Mouse (Mus musculus): Measurements from ENCODE around the gene Specc1. TPM values are rescaled to one million over a fixed set of nuclear protein-coding genes. Genes with fewer than 3 reads are reported as not detected.
A peak's percentile ranks its signal among the peaks of the same experiment; 100 is the strongest.

Specc1 gene
- polyA plus RNA-seq, 1 experiment from 2014 or later: 10.9 TPM

DNA sequence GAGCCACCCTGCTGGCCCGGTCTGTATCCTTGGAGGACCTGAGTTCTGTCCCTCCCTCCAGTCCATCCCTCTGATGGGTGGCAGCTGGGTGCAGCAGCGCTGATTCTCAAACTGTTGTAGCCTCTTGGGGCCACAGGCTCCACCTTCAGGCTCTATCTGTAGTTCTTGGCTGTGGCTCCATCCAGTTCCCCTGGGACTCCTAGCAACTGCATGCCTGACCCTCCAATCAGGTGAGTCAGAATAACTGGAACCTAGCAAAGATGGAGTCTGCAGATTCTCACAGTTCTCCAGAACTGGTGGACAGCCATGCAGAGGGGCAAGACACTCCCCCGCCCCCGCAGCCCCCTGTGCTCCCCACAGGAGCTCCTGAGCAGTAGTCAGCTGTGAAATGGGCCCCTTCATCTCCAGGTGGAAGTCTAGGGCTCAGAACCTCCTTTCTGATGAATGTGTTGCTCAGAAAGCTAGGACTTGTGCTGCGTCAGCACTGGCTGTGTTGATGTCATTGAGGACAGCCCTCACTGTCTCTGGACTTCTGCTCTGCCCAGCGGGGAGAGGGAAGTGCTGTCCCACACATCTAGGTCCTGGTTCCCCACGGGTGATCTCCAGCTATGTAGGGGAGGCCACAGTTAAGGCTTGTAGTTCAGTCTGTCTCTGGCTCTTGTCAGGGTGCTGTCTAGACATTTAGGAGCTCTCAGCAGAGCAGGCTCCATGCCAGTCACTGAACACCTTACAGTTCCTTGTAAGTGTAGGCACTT is 264.4 kb downstream of the Specc1 start:
- Histone ChIP-seq H3K27me3 (replicated peaks) (no peaks in the 10 kb centered on the region), H3K9me3 (no peaks in the 10 kb centered on the region), H3K4me3 (replicated peaks) (no peak overlapping the region), H3K4me2 (replicated peaks) (no peak overlapping the region), H3K36me3 (no peaks in the 10 kb centered on the region), H3K4me1 (replicated peaks) (0 out of 2 replicates have a peak, but pooled peaks cover 5% of the 10 kb centered on the region), H3K9ac (no peak overlapping the region), H3K27ac (no peak overlapping the region)
- WGBS: 68% methylated on average over 7 of the region's 7 CpGs
- ATAC-seq: peak; percentile 18; the same call in 1 of the 2 replicates

DNA sequence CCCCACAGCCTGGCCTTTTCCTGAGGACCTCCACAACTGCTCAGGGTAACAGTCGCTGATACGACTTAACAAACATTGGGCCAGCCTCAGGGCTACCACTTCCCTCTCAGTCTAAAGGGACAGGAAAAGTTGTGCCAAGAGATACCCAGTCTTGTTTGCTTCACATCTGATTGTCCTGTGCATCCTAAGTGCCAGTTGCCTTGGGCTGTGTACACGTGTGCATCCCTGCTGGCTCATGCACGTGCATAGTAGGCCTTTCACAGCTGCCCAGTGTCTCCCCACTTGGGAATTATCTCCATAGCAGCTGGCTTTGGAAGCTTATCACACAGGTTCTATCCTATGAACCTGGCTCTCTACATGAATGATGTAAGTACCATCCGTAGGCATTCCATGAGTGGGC is 266.9 kb downstream of the Specc1 start:
- Histone ChIP-seq H3K27me3 (replicated peaks) (no peaks in the 10 kb centered on the region), H3K36me3 (no peaks in the 10 kb centered on the region), H3K4me3 (replicated peaks) (no peak overlapping the region), H3K4me2 (replicated peaks) (no peak overlapping the region), H3K9ac (no peak overlapping the region), H3K4me1 (replicated peaks) (0 out of 2 replicates have a peak, but pooled peaks cover 3% of the 10 kb centered on the region), H3K27ac (no peak overlapping the region), H3K9me3 (no peaks in the 10 kb centered on the region)
- WGBS: 87% methylated on average over 5 of the region's 5 CpGs
- ATAC-seq: no peak

DNA sequence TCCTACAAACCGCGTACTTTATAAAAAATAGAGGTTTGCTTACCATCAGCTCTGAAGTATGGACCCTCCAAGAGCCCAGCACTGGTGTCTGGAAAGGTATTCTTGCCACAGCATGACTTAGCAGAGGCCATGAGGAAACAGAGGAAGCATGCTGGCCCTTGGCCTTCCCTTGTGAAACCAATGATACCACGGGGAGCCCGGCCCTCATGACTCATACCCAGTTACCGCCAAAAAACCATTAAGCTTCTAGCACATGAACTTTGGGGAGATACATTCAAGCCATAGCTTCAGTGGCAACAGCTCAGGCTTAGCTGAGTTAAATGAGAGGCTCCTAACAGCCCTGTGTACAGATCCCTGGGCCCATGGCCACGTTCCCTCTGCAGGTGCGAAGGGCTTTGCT is 267.4 kb downstream of the Specc1 start:
- WGBS: 92% methylated on average over 7 of the region's 7 CpGs
- H3K4me1 ChIP-seq (replicated peaks): 0 out of 2 replicates have a peak, but pooled peaks cover 3% of the 10 kb centered on the region
- no peak overlapping the region for H3K9ac ChIP-seq
- H3K4me2 ChIP-seq (replicated peaks): no peak overlapping the region
- ATAC-seq: peak; percentile 28; the same call in 1 of the 2 replicates
- H3K27me3 ChIP-seq (replicated peaks): no peaks in the 10 kb centered on the region
- H3K4me3 ChIP-seq (replicated peaks): no peak overlapping the region
- no peaks in the 10 kb centered on the region for H3K9me3 ChIP-seq
- H3K36me3 ChIP-seq: no peaks in the 10 kb centered on the region
- no peak overlapping the region for H3K27ac ChIP-seq

DNA sequence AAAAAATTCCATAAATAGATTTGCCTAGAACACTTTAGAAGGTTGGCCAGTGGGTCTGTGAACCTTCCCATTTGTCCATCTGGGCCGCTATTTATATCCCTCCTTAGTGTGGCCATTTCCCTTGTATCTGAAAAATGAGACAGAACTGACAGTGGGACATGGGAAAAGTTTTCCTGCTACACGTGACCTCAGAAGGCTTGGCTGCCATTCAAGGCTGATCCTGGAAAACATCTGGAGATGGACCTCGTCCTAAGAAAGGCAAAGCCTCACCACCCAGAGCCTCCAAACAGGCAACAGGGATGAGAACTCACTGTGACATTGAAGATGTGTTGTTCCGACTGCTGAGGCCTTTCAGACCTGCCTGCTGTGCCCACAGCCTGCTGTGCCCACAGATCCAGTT is 268.2 kb downstream of the Specc1 start:
- Histone ChIP-seq H3K4me3 (replicated peaks) (no peak overlapping the region), H3K36me3 (no peaks in the 10 kb centered on the region), H3K9me3 (no peaks in the 10 kb centered on the region), H3K4me2 (replicated peaks) (no peak overlapping the region), H3K27ac (no peak overlapping the region), H3K27me3 (replicated peaks) (no peaks in the 10 kb centered on the region), H3K4me1 (replicated peaks) (0 out of 2 replicates have a peak, but pooled peaks cover 3% of the 10 kb centered on the region), H3K9ac (no peak overlapping the region)
- WGBS: 63% methylated on average over 4 of the region's 4 CpGs
- ATAC-seq: no peak

DNA sequence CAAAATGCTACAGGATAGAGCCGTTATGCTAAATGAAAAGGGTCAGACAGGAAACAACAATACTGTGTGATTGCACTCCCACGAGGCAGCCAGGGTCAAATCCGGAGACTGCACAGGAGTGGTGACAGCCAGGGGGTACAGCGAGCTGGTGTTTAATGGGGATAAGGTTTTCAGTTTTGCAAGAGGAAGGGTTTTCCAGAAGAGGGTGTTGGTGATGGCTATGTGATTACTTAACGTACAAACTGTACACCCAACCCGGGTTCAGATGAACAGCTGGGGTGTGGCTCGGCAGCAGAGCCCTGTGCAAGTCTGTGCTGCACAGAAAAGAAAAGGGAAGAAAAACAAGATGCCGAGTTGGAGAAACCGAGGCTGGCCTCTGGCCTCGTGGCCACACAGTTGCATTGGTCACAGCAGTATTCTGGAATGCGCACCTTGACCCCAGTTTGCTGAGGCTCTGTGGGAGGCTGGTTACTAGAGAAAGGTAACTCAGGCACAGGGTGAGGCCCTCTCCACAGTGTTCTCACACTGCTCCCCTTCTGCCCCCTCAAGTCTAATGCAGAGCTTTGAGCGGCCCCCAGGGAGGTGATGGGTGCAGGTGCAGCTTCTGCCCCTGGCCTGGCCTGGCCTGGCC is 284.2 kb downstream of the Specc1 start:
- WGBS: 63% methylated on average over 12 of the region's 12 CpGs
- no peaks in the 10 kb centered on the region for H3K27me3 ChIP-seq (replicated peaks)
- peak; percentile 55; the same call in 1 of the 2 replicates for ATAC-seq

DNA sequence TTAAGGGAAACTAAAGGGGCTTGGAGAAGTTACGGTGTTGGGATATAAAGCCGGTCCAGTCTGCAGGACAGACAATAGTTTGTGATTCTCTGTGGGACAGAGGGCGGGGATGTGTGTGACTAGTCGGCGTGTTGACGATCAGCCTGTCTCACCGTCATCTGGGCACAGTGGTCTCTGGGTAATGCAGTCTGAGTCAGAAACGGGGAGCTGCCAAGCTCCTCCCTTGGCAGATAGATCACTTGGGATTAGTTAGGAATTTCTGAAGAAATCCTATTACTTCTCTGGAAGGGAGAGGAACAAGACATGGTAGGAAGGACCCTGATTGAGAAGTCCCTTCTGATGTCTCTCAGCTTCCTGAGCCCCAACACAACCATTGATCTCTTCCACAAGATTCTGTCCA is 287.3 kb downstream of the Specc1 start:
- H3K4me1 ChIP-seq (replicated peaks): peaks cover 5% of the 10 kb centered on the region; the same call in 1 of the 2 replicates
- H3K9me3 ChIP-seq: no peaks in the 10 kb centered on the region
- 78% methylated on average over 8 of the region's 8 CpGs for WGBS
- no peak overlapping the region for H3K4me3 ChIP-seq (replicated peaks)
- H3K36me3 ChIP-seq: no peaks in the 10 kb centered on the region
- H3K4me2 ChIP-seq (replicated peaks): no peak overlapping the region
- no peak for ATAC-seq
- H3K9ac ChIP-seq: no peak overlapping the region
- no peak overlapping the region for H3K27ac ChIP-seq
- no peaks in the 10 kb centered on the region for H3K27me3 ChIP-seq (replicated peaks)

More for the DNA sequence above, 284.2 kb downstream of the Specc1 start:
- Histone ChIP-seq H3K4me2 (replicated peaks) (no peak overlapping the region), H3K27ac (no peak overlapping the region), H3K36me3 (no peaks in the 10 kb centered on the region), H3K4me3 (replicated peaks) (no peak overlapping the region), H3K9me3 (no peaks in the 10 kb centered on the region), H3K4me1 (replicated peaks) (no peaks in the 10 kb centered on the region), H3K9ac (no peak overlapping the region)

DNA sequence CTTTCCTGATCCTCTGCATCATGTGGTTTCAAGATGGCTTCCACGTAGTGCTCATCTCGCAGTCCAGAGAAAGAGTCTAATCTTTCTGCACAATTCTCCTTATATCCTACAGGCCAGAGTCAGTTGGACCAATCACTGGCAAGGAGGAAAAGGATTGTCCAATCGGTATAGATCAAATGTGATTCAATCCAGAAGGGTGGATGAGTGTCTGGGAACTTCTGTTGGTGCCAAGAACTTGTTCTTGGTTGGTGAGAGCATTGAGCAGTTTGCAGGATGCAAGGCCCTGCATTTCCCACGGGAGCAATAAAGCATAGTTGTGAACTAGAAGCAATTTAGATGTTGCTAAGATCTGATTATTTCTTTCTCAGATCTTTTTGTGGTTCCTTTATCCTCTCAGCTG is 287.9 kb downstream of the Specc1 start:
- Histone ChIP-seq H3K9me3 (no peaks in the 10 kb centered on the region), H3K4me3 (replicated peaks) (no peak overlapping the region), H3K27ac (no peak overlapping the region), H3K4me1 (replicated peaks) (peaks cover 8% of the 10 kb centered on the region), H3K9ac (no peak overlapping the region), H3K4me2 (replicated peaks) (no peak overlapping the region), H3K27me3 (replicated peaks) (0 out of 2 replicates have a peak, but pooled peaks cover 2% of the 10 kb centered on the region), H3K36me3 (no peaks in the 10 kb centered on the region)
- no peak for ATAC-seq
- 85% methylated on average over 4 of the region's 4 CpGs for WGBS

DNA sequence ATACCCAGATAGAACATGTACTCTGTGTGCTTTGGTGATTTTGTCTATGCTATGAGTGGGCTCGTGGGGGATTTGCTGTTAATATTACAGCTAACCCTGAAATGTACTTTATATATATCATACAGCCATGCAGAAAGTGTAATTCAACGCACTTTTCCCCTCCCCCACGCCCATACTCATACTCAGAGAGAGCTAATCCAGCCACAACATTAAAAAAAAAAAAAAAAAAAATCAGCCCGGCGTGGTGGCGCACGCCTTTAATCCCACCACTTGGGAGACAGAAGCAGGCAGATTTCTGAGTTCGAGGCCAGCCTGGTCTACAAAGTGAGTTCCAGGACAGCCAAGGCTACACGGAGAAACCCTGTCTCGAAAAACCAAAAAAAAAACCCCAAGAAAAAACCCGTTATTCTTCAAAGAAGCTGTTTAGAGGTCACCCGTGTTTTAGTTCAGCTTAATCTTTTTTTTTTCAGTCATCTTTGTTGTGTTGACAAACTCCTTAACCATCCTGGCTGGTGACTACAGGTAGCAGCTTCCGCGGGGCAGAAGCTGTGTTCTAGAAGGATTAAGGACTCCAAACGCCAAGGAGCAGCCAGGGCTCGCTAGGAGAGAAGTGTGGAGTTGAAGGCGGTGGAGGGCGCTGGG is 291.3 kb downstream of the Specc1 start:
- Histone ChIP-seq H3K36me3 (no peaks in the 10 kb centered on the region), H3K4me2 (replicated peaks) (peak overlapping the region; percentile 100), H3K27ac (0 out of 2 replicates have a peak overlapping the region, but pooled peaks have one; percentile 22), H3K4me3 (replicated peaks) (peak overlapping the region; percentile 65), H3K9me3 (no peaks in the 10 kb centered on the region), H3K27me3 (replicated peaks) (peaks cover 7% of the 10 kb centered on the region; the same call in 1 of the 2 replicates), H3K9ac (peak overlapping the region; percentile 64), H3K4me1 (replicated peaks) (peaks cover 20% of the 10 kb centered on the region)
- ATAC-seq: no peak
- 35% methylated on average over 18 of the region's 18 CpGs for WGBS

DNA sequence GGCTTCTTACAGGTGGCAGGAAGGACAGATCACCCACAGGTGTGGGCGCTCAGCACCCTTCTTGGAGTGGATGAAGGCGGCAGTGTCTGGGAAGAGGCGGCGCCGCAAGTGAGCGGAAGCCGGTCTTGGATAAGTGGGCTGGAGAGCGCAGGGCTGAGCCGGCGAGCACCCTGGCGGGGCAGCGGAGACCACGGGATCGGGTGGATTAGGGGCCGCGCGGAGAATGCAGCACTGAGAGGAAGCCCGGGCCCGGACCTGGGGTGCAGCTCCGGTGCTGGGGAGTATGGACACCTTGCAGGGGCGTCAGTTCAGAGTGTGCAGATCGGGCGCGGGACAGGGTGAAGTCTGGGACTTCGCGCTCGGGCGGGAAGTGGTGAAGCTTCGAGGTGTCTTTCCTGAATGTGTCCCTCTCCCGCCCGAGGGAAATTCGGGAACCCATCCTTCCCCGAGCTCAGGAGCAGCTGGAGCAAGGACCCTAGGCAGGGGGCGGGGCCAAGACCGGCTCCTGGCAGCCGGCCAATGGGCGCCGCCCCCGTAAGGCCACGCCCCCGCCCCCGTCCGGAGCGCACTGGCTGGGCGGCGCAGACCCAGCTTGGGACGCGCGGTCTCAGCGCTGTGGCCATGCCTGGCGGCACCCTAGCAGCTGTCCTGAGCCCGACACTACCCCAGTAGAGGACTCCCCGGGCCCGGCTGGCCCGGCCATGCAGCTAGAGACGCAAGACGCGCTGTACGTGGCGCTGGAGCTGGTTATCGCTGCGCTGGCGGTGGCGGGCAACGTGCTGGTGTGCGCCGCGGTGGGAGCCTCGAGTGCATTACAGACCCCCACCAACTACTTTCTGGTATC is 292.1 kb downstream of the Specc1 start, which contains the start of gene Adora2b:
TSS of gene Adora2b (plus strand) at position 584 of the 844 bp plus-strand sequence.
- WGBS: under 1% methylated on average over 69 of the region's 69 CpGs
- Histone ChIP-seq H3K9me3 (no peaks in the 10 kb centered on the region), H3K27ac (0 out of 2 replicates have a peak within 1 kb of the TSS, but pooled peaks have one; percentile 22), H3K36me3 (no peaks in the 10 kb centered on the region), H3K4me3 (replicated peaks) (peak within 1 kb of the TSS; percentile 65), H3K9ac (peak within 1 kb of the TSS; percentile 64), H3K4me1 (replicated peaks) (peaks cover 20% of the 10 kb centered on the region), H3K27me3 (replicated peaks) (peaks cover 7% of the 10 kb centered on the region; the same call in 1 of the 2 replicates), H3K4me2 (replicated peaks) (peak within 1 kb of the TSS; percentile 100)
- ATAC-seq: peak; percentile 91

DNA sequence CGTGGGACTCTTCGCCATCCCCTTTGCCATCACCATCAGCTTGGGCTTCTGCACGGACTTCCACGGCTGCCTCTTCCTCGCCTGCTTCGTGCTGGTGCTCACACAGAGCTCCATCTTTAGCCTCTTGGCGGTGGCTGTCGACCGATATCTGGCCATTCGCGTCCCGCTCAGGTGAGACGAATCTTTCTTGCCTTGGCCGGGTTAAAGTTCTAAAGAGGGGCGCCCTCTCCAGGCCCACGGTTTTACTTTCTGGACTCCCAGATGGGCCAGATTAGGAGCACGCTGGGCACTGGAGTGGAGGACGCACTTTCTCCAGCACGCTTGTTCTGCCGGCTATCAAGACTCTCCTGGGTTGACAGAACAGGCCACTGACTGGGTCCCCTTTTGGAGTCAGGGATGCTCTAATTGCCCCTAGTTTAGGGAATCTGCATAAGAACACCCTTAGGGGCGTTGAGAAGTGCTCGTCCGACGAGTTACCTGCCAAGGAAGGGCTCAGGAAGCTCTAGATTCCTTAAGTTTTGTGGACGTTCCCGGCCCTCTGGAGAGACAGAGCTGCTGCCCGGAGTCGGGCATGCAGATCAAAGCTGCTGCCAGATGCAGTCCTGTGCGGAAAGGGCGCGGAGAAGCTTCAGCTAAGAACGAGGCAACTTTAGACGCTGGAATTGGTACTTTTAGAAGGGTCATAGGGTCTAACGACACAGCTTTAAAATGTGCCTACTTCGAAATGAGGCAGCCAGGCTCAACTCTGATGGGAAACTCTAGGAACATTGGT is 292.9 kb downstream of the Specc1 start:
- Histone ChIP-seq H3K4me2 (replicated peaks) (peak overlapping the region; percentile 100), H3K36me3 (no peaks in the 10 kb centered on the region), H3K27ac (no peak overlapping the region), H3K4me1 (replicated peaks) (peaks cover 20% of the 10 kb centered on the region), H3K9me3 (no peaks in the 10 kb centered on the region), H3K27me3 (replicated peaks) (peaks cover 7% of the 10 kb centered on the region; the same call in 1 of the 2 replicates), H3K4me3 (replicated peaks) (peak overlapping the region; percentile 65), H3K9ac (peak overlapping the region; percentile 64)
- peak; percentile 33 for ATAC-seq
- 6% methylated on average over 35 of the region's 35 CpGs for WGBS

DNA sequence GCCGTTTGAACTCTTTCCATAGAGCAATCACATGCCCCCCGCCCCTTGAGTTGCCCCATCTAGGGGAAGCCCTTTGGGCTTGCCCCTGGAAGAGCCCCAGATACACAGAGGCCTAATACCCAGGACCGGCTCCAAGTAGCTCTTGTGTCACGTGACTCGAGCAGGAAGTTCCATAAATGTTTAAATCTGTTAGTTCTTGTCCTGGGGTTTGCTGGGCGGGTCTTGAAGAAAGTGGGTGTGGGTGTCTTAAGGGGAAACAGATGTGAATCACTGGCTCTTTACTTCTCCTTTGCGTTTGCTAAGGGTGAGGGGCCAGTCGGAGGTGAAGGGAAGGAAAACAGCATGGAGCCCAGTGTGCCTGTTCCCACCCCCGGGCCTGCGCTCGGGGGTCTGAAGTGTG is 294.5 kb downstream of the Specc1 start:
- 42% methylated on average over 11 of the region's 11 CpGs for WGBS
- H3K36me3 ChIP-seq: no peaks in the 10 kb centered on the region
- H3K4me1 ChIP-seq (replicated peaks): peaks cover 20% of the 10 kb centered on the region
- H3K27me3 ChIP-seq (replicated peaks): peaks cover 7% of the 10 kb centered on the region; the same call in 1 of the 2 replicates
- H3K4me2 ChIP-seq (replicated peaks): peak overlapping the region; percentile 33
- no peak overlapping the region for H3K9ac ChIP-seq
- peak; percentile 37 for ATAC-seq
- H3K4me3 ChIP-seq (replicated peaks): no peak overlapping the region
- no peaks in the 10 kb centered on the region for H3K9me3 ChIP-seq
- no peak overlapping the region for H3K27ac ChIP-seq

Data from intestine, embryonic 15.5 days (tissue).